Mouse (Mus musculus) liver, adult 2 months (tissue): Measurements from ENCODE around the gene Rab25. TPM values are rescaled to one million over a fixed set of nuclear protein-coding genes. Genes with fewer than 3 reads are reported as not detected.

ENCODE experiments used
- DNase-seq: peaks from one replicate; pipeline ENCODE4 v3.0.0-alpha.2; 2011; ENCODE audit warnings: low read depth, low spot score; ENCODE audit errors: extremely low read depth
- H3K27ac ChIP-seq: fragments of 200-500 bp; replicated peaks from 2 replicates; pipeline ENCODE4 v1.5.1; 2012; ENCODE audit warnings: low read depth, mild to moderate bottlenecking, control low read depth, inconsistent platforms, low read length; ENCODE audit not compliant: insufficient read depth
- H3K27me3 ChIP-seq: fragments of 200-500 bp; 2 replicates; pipeline ENCODE4 v1.6.1; 2012; ENCODE audit warnings: mild to moderate bottlenecking, moderate library complexity, low read length, inconsistent platforms; ENCODE audit not compliant: control insufficient read depth, insufficient read depth
- H3K36me3 ChIP-seq: fragments of 200-500 bp; 2 replicates; pipeline ENCODE4 v1.6.1; 2012; ENCODE audit warnings: low read length, inconsistent platforms; ENCODE audit not compliant: control insufficient read depth, insufficient read depth
- H3K4me1 ChIP-seq: fragments of 200-500 bp; 2 replicates; pipeline ENCODE4 v1.6.1; 2011; ENCODE audit warnings: low read length; ENCODE audit not compliant: control insufficient read depth, insufficient read depth
- H3K4me3 ChIP-seq: fragments of 200-500 bp; 2 replicates; pipeline ENCODE4 v1.5.1; 2011; ENCODE audit warnings: low read depth, mild to moderate bottlenecking, control low read depth, low read length, moderate library complexity; ENCODE audit not compliant: insufficient read depth
- H3K79me2 ChIP-seq: fragments of 200-500 bp; 2 replicates; pipeline ENCODE4 v1.6.1; 2012; ENCODE audit warnings: inconsistent platforms, mild to moderate bottlenecking, low read length, moderate library complexity; ENCODE audit not compliant: control insufficient read depth, insufficient read depth
- H3K9ac ChIP-seq: fragments of 200-500 bp; 2 replicates; pipeline ENCODE4 v1.6.1; 2012; ENCODE audit warnings: low read depth, mild to moderate bottlenecking, control low read depth, inconsistent platforms, low read length
- CTCF ChIP-seq: fragments of 200-500 bp; IDR thresholded peaks from 2 replicates; pipeline ENCODE4 v1.5.1; 2011; ENCODE audit warnings: low read depth, low read length, control low read depth
- POLR2A ChIP-seq: fragments of 200-500 bp; IDR thresholded peaks from 2 replicates; pipeline ENCODE4 v1.6.1; 2011; ENCODE audit warnings: low read length, control low read depth; ENCODE audit not compliant: insufficient read depth; ENCODE audit errors: extremely low read depth
- whole genome bisulfite sequencing: fragments of 180-500 bp; shearing (Covaris S2); methylation state at CpG from one replicate; pipeline ENCODE4 v1.1.7; 2018; 5-methylcytosine and 5-hydroxymethylcytosine counted together
- polyA plus RNA-seq: library from polyadenylated mRNA; depleted of rRNA; stranded (reverse); fragments of >200 nt; gene quantifications from 2 replicates; pipeline ENCODE4 v1.2.3, GENCODE M21; 2012
- total RNA-seq: library from RNA; depleted of rRNA; stranded (reverse); fragments of >200 nt; gene quantifications from 2 replicates; pipeline ENCODE4 v1.2.3, GENCODE M21; 2014

Gene Rab25
- total and polyA plus RNA-seq, 2 experiments, result 0.18 to 0.32 TPM

DNA sequence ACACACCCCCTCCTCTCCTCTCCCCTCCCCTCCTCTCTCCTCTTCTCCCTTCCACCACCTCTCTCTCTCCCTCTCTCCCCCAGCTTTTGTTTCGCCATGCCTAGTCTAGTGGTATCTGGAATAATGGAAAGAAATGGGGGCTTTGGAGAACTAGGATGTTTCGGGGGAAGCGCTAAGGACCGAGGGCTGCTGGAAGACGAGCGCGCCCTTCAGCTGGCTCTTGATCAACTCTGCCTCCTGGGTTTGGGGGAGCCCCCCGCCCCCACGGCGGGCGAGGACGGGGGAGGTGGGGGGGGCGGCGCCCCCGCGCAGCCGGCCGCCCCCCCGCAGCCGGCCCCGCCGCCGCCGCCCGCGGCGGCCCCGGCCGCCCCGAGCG, 15.8 kb downstream of the Rab25 start, which contains the start of gene Mex3a:
TSS of gene Mex3a (plus strand) at position 97 of the 376 bp plus-strand sequence.
- WGBS, result 2% methylated on average over 12 of the region's 31 CpGs
- no peak for DNase-seq

DNA sequence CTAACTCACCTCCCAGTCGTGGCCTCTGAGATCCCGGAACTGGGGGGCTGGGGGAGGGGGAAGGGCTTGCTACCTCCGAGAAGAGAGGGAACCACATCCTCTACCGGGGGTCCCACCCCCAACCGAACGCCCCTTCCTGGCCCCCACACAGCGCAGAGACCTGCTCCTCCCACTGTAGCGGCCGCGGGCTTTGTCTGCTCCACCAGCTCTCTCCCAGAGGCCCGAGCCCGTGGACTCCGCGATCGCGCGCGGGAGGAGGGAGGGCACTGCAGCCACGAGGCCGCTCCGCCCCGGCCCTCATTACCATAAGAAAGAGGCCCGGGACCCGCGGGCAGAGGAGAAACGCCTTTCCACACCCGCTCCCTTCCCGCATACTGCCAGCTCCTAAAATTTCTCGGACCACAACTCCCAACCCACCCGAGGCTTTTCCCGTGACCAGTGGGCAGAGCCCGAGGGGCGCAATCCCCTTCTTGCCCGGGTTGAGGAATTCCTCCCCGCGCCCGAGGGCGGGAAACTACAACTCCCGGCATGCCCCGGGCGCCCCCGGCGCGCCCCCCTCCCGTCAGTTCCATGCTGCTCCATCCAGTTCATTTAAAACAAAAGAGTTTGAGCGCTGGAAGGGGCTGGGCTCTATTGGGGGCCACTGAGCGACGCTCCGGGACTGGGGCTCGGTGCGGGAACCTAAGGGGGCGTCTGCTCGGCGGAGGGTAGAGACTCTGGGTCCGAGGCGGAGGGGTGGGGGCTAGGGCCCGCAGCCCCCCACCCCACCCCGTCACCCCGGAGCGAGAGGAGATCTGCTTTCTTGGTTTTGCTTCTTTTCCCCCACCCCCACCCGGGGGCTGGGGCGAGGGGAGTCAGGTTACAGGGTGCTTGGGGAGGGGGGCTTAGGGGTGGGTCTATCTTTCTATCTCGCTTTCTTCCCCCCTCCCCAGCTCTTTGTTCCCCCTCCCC, 16.5 kb downstream of the Rab25 start:
- Histone ChIP-seq H3K27me3 (no peaks in the 10 kb centered on the region), H3K9ac (peak overlapping the region; percentile 56), H3K27ac (no peak overlapping the region), H3K79me2 (no peaks in the 10 kb centered on the region), H3K36me3 (no peaks in the 10 kb centered on the region), H3K4me3 (peak overlapping the region; percentile 70), H3K4me1 (no peaks in the 10 kb centered on the region)
- peak; percentile 22 for DNase-seq
- TF ChIP-seq CTCF (no peak), POLR2A (no peak)
- under 1% methylated on average over 63 of the region's 63 CpGs for WGBS

More for the DNA sequence above, 15.8 kb downstream of the Rab25 start, which contains the start of gene Mex3a:
- H3K27ac ChIP-seq, result no peak within 1 kb of the TSS
- H3K9ac ChIP-seq, result peak within 1 kb of the TSS; percentile 69
- H3K4me3 ChIP-seq, result peak within 1 kb of the TSS; percentile 70
- H3K4me1 ChIP-seq, result no peaks in the 10 kb centered on the region
- no peaks in the 10 kb centered on the region for H3K27me3 ChIP-seq
- no peaks in the 10 kb centered on the region for H3K79me2 ChIP-seq
- H3K36me3 ChIP-seq, result no peaks in the 10 kb centered on the region
- TF ChIP-seq CTCF (no peak), POLR2A (no peak)

DNA sequence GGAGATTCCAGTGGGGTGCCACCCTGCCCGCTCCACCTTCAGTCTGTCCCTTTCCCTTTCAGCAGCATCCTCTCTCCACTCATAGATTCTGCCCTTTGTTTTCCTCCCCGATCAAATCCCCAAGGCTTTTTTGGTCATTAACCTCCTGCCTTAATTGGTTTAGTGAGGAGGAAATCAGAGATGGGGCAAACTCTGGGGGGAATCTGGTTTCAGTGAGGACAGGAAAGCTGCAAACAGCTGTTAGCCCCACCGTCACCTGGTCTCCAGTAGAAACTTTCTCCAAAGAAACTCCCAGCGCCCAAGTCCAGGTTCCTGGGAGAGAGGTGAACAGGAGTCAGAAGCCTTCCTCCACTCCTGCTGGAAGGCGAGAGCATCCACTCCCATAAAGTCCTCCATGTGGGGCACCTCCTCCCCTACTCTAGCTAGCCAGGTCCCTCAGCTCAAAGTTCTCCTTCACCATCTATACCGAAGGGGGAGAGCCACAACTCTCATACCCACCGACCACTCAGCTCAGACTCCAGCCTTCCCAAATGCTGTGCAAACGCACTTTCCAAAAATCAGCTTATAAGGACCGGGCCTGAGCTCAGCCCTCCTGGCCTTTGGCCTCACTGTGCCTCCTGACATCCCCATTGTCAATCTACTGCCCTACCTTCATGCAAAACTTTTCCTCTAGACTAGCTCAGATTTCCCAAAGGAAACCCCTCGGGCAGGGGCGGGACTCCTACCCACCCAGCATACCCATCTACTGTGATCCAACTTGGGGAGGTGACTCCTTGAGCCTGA, 17.8 kb downstream of the Rab25 start:
- Histone ChIP-seq H3K27me3 (no peaks in the 10 kb centered on the region), H3K4me1 (no peaks in the 10 kb centered on the region), H3K79me2 (no peaks in the 10 kb centered on the region), H3K36me3 (no peaks in the 10 kb centered on the region), H3K27ac (no peak overlapping the region), H3K4me3 (no peak overlapping the region), H3K9ac (no peak overlapping the region)
- WGBS, result 72% methylated on average over 11 of the region's 11 CpGs
- TF ChIP-seq CTCF (no peak), POLR2A (no peak)
- no peak for DNase-seq

DNA sequence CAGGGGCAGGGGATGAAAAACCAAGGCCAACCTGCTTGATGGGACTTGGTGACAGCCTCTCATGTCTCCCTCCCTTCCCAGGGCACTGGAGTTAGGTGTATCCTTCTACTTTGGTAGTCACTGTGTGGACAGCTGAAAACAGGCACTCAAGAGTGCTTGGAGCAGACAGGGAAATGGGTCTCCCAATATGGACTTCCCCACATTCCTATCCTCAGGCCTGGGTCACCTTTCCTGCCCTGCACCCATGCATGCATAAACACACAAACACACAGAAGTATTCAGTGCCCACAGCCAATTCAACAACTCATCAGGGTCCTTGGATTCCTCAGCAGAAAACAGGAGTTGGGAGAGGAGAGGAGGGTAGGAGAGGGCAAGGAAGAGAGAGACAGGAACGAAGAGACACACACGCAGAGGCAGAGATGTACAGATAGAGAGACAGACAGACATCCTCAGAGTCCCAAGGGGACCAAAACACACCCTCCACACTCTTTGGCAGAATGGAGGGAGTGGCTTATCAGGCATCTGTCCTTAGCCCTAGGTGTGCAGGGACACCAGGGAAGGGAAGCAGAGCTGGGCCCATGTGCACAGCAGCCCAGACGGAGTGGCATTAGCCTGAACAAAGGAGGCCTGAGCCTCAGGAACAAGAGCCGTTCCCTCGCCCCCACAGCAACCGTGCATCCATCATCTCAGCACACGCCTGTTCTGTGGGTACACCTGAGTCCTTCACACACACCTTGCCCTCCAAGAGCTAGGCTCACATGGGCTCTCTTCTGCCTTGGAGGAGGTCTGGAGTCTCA, 18.7 kb downstream of the Rab25 start:
- 91% methylated on average over 7 of the region's 7 CpGs for WGBS
- no peak overlapping the region for H3K4me3 ChIP-seq
- H3K27ac ChIP-seq, result no peak overlapping the region
- H3K9ac ChIP-seq, result no peak overlapping the region
- TF ChIP-seq CTCF (no peak), POLR2A (no peak)
- no peaks in the 10 kb centered on the region for H3K4me1 ChIP-seq
- H3K79me2 ChIP-seq, result no peaks in the 10 kb centered on the region
- no peaks in the 10 kb centered on the region for H3K27me3 ChIP-seq
- DNase-seq, result no peak
- H3K36me3 ChIP-seq, result no peaks in the 10 kb centered on the region

DNA sequence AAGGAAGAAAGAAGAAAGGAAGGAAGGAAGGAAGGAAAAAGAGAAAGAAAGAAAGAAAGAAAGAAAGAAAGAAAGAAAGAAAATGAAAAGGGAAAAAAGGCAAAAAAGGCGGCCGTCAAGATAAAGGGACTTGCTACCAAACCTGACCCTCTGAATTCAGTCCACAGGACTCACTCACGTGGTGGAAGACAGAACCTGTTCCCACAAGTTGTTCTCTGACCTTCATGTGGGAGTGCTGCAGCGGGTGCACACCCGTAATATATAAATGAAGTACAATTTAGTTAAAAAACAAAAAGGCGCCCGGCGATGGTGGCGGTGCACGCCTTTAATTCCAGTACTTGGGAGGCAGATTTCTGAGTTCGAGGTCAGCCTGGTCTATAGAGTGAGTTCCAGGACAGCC, 19.5 kb downstream of the Rab25 start:
- DNase-seq, result no peak
- Histone ChIP-seq H3K9ac (no peak overlapping the region), H3K27me3 (no peaks in the 10 kb centered on the region), H3K36me3 (no peaks in the 10 kb centered on the region), H3K79me2 (no peaks in the 10 kb centered on the region), H3K27ac (no peak overlapping the region), H3K4me1 (no peaks in the 10 kb centered on the region), H3K4me3 (no peak overlapping the region)
- TF ChIP-seq CTCF (no peak), POLR2A (no peak)
- WGBS, result 91% methylated on average over 11 of the region's 11 CpGs
